Mouse (Mus musculus) midbrain, embryonic 16.5 days (tissue): Measurements from ENCODE around the gene 3110070M22Rik. TPM values are rescaled to one million over a fixed set of nuclear protein-coding genes. Genes with fewer than 3 reads are reported as not detected.
"Not testable (repeated sequence)": the region's sequence is repeated elsewhere in the genome, so short reads cannot be mapped to it uniquely, and the experiment has no call there.

ENCODE experiments used
- ATAC-seq: fragments of 200-750 bp; cut with Nextera tagmentation; 2 replicates; pipeline ENCODE4 v1.8.0; 2017; ENCODE audit warnings: moderate TSS enrichment
- H3K27ac ChIP-seq: fragments of 300-500 bp; sonication (generic); 2 replicates; pipeline ENCODE4 v1.5.1; 2014; ENCODE audit warnings: mild to moderate bottlenecking, low read length, mixed read lengths
- H3K27me3 ChIP-seq: fragments of 300-500 bp; sonication (generic); 2 replicates; pipeline ENCODE4 v1.6.1; 2014; ENCODE audit warnings: low read depth, low read length, mixed read lengths; ENCODE audit not compliant: control insufficient read depth, insufficient read depth
- H3K36me3 ChIP-seq: fragments of 300-500 bp; sonication (generic); 2 replicates; pipeline ENCODE4 v1.6.1; 2014; ENCODE audit warnings: mild to moderate bottlenecking, low read length, moderate library complexity, mixed read lengths; ENCODE audit not compliant: control insufficient read depth, insufficient read depth
- H3K4me1 ChIP-seq: fragments of 300-500 bp; sonication (generic); 2 replicates; pipeline ENCODE4 v1.6.1; 2014; ENCODE audit warnings: mild to moderate bottlenecking, low read length, mixed read lengths; ENCODE audit not compliant: control insufficient read depth, insufficient read depth
- H3K4me2 ChIP-seq: fragments of 300-500 bp; sonication (generic); 2 replicates; pipeline ENCODE4 v1.6.1; 2014; ENCODE audit warnings: mild to moderate bottlenecking, low read length, mixed read lengths
- H3K4me3 ChIP-seq: fragments of 300-500 bp; sonication (generic); 2 replicates; pipeline ENCODE4 v1.5.1; 2014; ENCODE audit warnings: low read depth, mild to moderate bottlenecking, low read length, moderate library complexity, mixed read lengths
- H3K9ac ChIP-seq: fragments of 300-500 bp; sonication (generic); 2 replicates; pipeline ENCODE4 v1.6.1; 2014; ENCODE audit warnings: low read depth, low read length, mixed read lengths
- H3K9me3 ChIP-seq: fragments of 300-500 bp; sonication (generic); replicated peaks from 2 replicates; pipeline ENCODE4 v1.6.1; 2014; ENCODE audit warnings: mild to moderate bottlenecking, low read length, mixed read lengths; ENCODE audit not compliant: control insufficient read depth, poor library complexity, severe bottlenecking
- WGBS: fragments of 180-500 bp; shearing (Covaris S2); extraction: QIAGEN DNeasy Blood & Tissue Kit; methylation state at CpG from one replicate; pipeline ENCODE4 v1.1.7; 2014; 5-methylcytosine and 5-hydroxymethylcytosine counted together
- polyA plus RNA-seq: library from polyadenylated mRNA; unstranded; fragments of >200 nt; fragmentation: Nextera tagmentation; extraction: Ambion mirVana; gene quantifications from 2 replicates; pipeline ENCODE4 v1.2.1, GENCODE M21; 2015

3110070M22Rik gene
- polyA plus RNA-seq, result 1.3 and 1.9 TPM in 2 replicates

GRCm38 (mm10) chr13:119487880-119488580, at the start of gene 3110070M22Rik, which contains the start of gene Tmem267:
Gene 3110070M22Rik (minus strand): TSS chr13:119488383.
Gene Tmem267 (plus strand): TSS chr13:119488039.
- 84% methylated on average over 87 of the region's 87 CpGs for WGBS
- Histone ChIP-seq H3K9me3 (peaks cover 9% of the 10 kb centered on the region), H3K27ac (peak within 1 kb of the TSS; percentile 51), H3K4me1 (no peaks in the 10 kb centered on the region), H3K9ac (peak within 1 kb of the TSS; percentile 4; the same call in 1 of the 2 replicates), H3K4me3 (no peak within 1 kb of the TSS), H3K27me3 (no peaks in the 10 kb centered on the region), H3K4me2 (peak within 1 kb of the TSS; percentile 32), H3K36me3 (peaks cover 23% of the 10 kb centered on the region)
- no peak for ATAC-seq

- not testable (repeated sequence) for H3K27me3 ChIP-seq, H3K27ac ChIP-seq, H3K4me3 ChIP-seq, H3K4me2 ChIP-seq, H3K4me1 ChIP-seq, H3K36me3 ChIP-seq, ATAC-seq, H3K9ac ChIP-seq
- peaks cover 12% of the 10 kb centered on the region for H3K9me3 ChIP-seq
- WGBS, result 98% methylated on average over 10 of the region's 22 CpGs
Observed at GRCm38 (mm10) chr13:119494938-119495337, 6.8 kb upstream of the 3110070M22Rik start.

- 93% methylated on average over 10 of the region's 10 CpGs for WGBS
- not testable (repeated sequence) for H3K36me3 ChIP-seq, H3K27me3 ChIP-seq, H3K27ac ChIP-seq, ATAC-seq, H3K9ac ChIP-seq, H3K4me3 ChIP-seq, H3K4me1 ChIP-seq, H3K4me2 ChIP-seq
- H3K9me3 ChIP-seq, result peaks cover 14% of the 10 kb centered on the region
Observed at GRCm38 (mm10) chr13:119492083-119492482, 3.9 kb upstream of the 3110070M22Rik start.

GRCm38 (mm10) chr13:119487354-119487753, 829 bp downstream of the 3110070M22Rik start:
- Histone ChIP-seq H3K27ac (no peak overlapping the region), H3K9ac (no peak overlapping the region), H3K4me3 (no peak overlapping the region), H3K9me3 (peaks cover 9% of the 10 kb centered on the region), H3K36me3 (peaks cover 25% of the 10 kb centered on the region), H3K27me3 (no peaks in the 10 kb centered on the region), H3K4me2 (peak overlapping the region; percentile 26; the same call in 1 of the 2 replicates), H3K4me1 (no peaks in the 10 kb centered on the region)
- 72% methylated on average over 7 of the region's 7 CpGs for WGBS
- no peak for ATAC-seq

- no peaks in the 10 kb centered on the region for H3K9me3 ChIP-seq
- H3K27ac ChIP-seq, result no peak overlapping the region
- no peak overlapping the region for H3K4me3 ChIP-seq
- ATAC-seq, result no peak
- no peak overlapping the region for H3K4me2 ChIP-seq
- 92% methylated on average over 2 of the region's 2 CpGs for WGBS
- H3K9ac ChIP-seq, result no peak overlapping the region
- peaks cover 35% of the 10 kb centered on the region for H3K36me3 ChIP-seq
- H3K27me3 ChIP-seq, result no peaks in the 10 kb centered on the region
- no peaks in the 10 kb centered on the region for H3K4me1 ChIP-seq
Observed at GRCm38 (mm10) chr13:119477789-119478188, 10.4 kb downstream of the 3110070M22Rik start.

- Histone ChIP-seq H3K27ac (no peak overlapping the region), H3K36me3 (peaks cover 40% of the 10 kb centered on the region)
- 87% methylated on average over 9 of the region's 9 CpGs for WGBS
Observed at GRCm38 (mm10) chr13:119476631-119477030, 11.6 kb downstream of the 3110070M22Rik start.

GRCm38 (mm10) chr13:119462596-119463560, 25.3 kb downstream of the 3110070M22Rik start, which contains the start of gene 4833420G17Rik:
Gene 4833420G17Rik (plus strand): TSS chr13:119462768.
- no peaks in the 10 kb centered on the region for H3K27me3 ChIP-seq
- peak; percentile 98 for ATAC-seq
- H3K4me3 ChIP-seq, result peak within 1 kb of the TSS; percentile 78
- peaks cover 20% of the 10 kb centered on the region for H3K4me1 ChIP-seq
- 8% methylated on average over 57 of the region's 57 CpGs for WGBS
- peak within 1 kb of the TSS; percentile 78 for H3K9ac ChIP-seq
- no peaks in the 10 kb centered on the region for H3K9me3 ChIP-seq
- H3K27ac ChIP-seq, result peak within 1 kb of the TSS; percentile 83
- H3K4me2 ChIP-seq, result peak within 1 kb of the TSS; percentile 85
- H3K36me3 ChIP-seq, result peaks cover 10% of the 10 kb centered on the region

More at GRCm38 (mm10) chr13:119476631-119477030, 11.6 kb downstream of the 3110070M22Rik start:
- no peak for ATAC-seq
- Histone ChIP-seq H3K4me1 (no peaks in the 10 kb centered on the region), H3K9ac (no peak overlapping the region), H3K9me3 (no peaks in the 10 kb centered on the region), H3K27me3 (no peaks in the 10 kb centered on the region), H3K4me2 (no peak overlapping the region), H3K4me3 (no peak overlapping the region)

GRCm38 (mm10) chr13:119461900-119462595, 26.1 kb downstream of the 3110070M22Rik start:
- Histone ChIP-seq H3K4me1 (peaks cover 20% of the 10 kb centered on the region), H3K4me2 (peak overlapping the region; percentile 55), H3K36me3 (peaks cover 6% of the 10 kb centered on the region), H3K27ac (peak overlapping the region; percentile 83), H3K4me3 (peak overlapping the region; percentile 78), H3K9me3 (no peaks in the 10 kb centered on the region), H3K27me3 (no peaks in the 10 kb centered on the region), H3K9ac (peak overlapping the region; percentile 78)
- 10% methylated on average over 10 of the region's 10 CpGs for WGBS
- peak; percentile 79 for ATAC-seq
